35 mouse cellular contexts compared by ENCODE assay signal in genomic region chr15:12034317-12034716, GRCm38 (mm10). TPM values are rescaled to one million over a fixed set of nuclear protein-coding genes. Genes with fewer than 3 reads are reported as not detected.
DNase-seq lines count a peak whose midpoint lies in the region; ATAC-seq and TF ChIP-seq lines count a peak whose summit lies in the region.
"Had no signal": no experiment of that assay in that cellular context is flagged by ENCODE, and none has a peak within 500 bp of the region (broad histone marks: within the 10 kb centered on the region; RNA-seq: fewer than 3 reads in every experiment).

No protein-coding gene starts in this region.

- peak; percentile 11 for DNase-seq in forebrain, embryonic 11.5 days (ENCODE audit: low spot score)
- DNase-seq in MEL (ENCODE audit: low read depth, low spot score): peak; percentile 94
- DNase-seq in induced T-regulatory cell, adult 2 months (ENCODE audit: low read depth): peak; percentile 34
- DNase-seq in left cerebral cortex, adult 11 months (ENCODE audit: low spot score): no peak
- DNase-seq in kidney, postnatal 10 days: no peak
- no peak for DNase-seq in kidney, postnatal 25 days
- DNase-seq: adrenal gland, postnatal 14 days; cerebellum, adult 11 months; cerebellum, adult 9-11 months; gastrocnemius, postnatal 10 days; heart, postnatal 10 days; kidney, adult 11 months; kidney, postnatal 36 days; liver, embryonic 13.5 days; lung, adult 18-20 months; lung, postnatal 4 days; right cerebral cortex, postnatal 4 days; thymus, adult 18-20 months; thymus, postnatal 25 days had no signal

- no peak for TF ChIP-seq CTCF in MEL (IDR thresholded peaks at IDR 0.05 in 2 of 3, conservative IDR thresholded peaks at IDR 0.05 in 1 of 3; ENCODE audit: control insufficient read depth in 1 of 3, insufficient read depth in 1 of 3, low read depth in 2 of 3, low read length in 3 of 3, poor library complexity in 1 of 3, severe bottlenecking in 1 of 3)

- no peaks in the 10 kb centered on the region for H3K9me3 ChIP-seq in forebrain, embryonic 11.5 days (ENCODE audit: control insufficient read depth, low read length)
- H3K9me3 ChIP-seq in forebrain, embryonic 13.5 days (replicated peaks): 0 out of 2 replicates have a peak, but pooled peaks cover 4% of the 10 kb centered on the region
- H3K9me3 ChIP-seq in MEL (replicated peaks; ENCODE audit: insufficient read depth, low read length): no peaks in the 10 kb centered on the region
- H3K9me3 ChIP-seq: forebrain, embryonic 12.5 days; heart, embryonic 13.5 days; hindbrain, embryonic 12.5 days; limb, embryonic 15.5 days; liver, embryonic 13.5 days; neural tube, embryonic 12.5 days had no signal

- no peak for ATAC-seq in forebrain, embryonic 11.5 days (replicated peaks; ENCODE audit: low FRiP score)
- ATAC-seq in forebrain, embryonic 13.5 days: no peak
- peak; percentile 49 for ATAC-seq in monocyte, adult 5-6 weeks (replicated peaks; ENCODE audit: insufficient number of reproducible peaks, low FRiP score, low TSS enrichment, poor library complexity, severe bottlenecking)
- ATAC-seq: CD4-positive, CD25-positive, alpha-beta regulatory T cell, adult 4 months; inflammation-experienced regulatory T-cells, adult 6 months; lung, postnatal 0 days; midbrain, embryonic 16.5 days had no signal

- H3K27ac ChIP-seq in forebrain, embryonic 11.5 days (ENCODE audit: low read depth, low read length): no peak overlapping the region
- H3K27ac ChIP-seq in forebrain, embryonic 13.5 days: no peak overlapping the region
- peak overlapping the region; percentile 72 for H3K27ac ChIP-seq in MEL (ENCODE audit: control insufficient read depth, low read depth, low read length)
- H3K27ac ChIP-seq: forebrain, embryonic 12.5 days; heart, embryonic 13.5 days; hindbrain, embryonic 12.5 days; layer of hippocampus, adult 2 months; limb, embryonic 10.5 days; limb, embryonic 15.5 days; liver, embryonic 13.5 days; neural tube, embryonic 12.5 days had no signal

- TF ChIP-seq RAD21 in MEL (IDR thresholded peaks at IDR 0.05; ENCODE audit: low read depth, low read length): no peak

- no peaks in the 10 kb centered on the region for H3K36me3 ChIP-seq in forebrain, embryonic 11.5 days (ENCODE audit: control insufficient read depth, insufficient read depth, low read length)
- no peaks in the 10 kb centered on the region for H3K36me3 ChIP-seq in forebrain, embryonic 13.5 days (ENCODE audit: poor library complexity, severe bottlenecking)
- H3K36me3 ChIP-seq in MEL (ENCODE audit: control insufficient read depth in 1 of 2, insufficient read depth in 2 of 2, low read length in 2 of 2): peaks cover 0 to 20% of the 10 kb centered on the region in 2 experiments; a peak in 2 of 4 replicates
- H3K36me3 ChIP-seq: forebrain, embryonic 12.5 days; heart, embryonic 13.5 days; hindbrain, embryonic 12.5 days; limb, embryonic 10.5 days; limb, embryonic 15.5 days; liver, embryonic 13.5 days; neural tube, embryonic 12.5 days had no signal

- H3K27me3 ChIP-seq in forebrain, embryonic 11.5 days (ENCODE audit: control insufficient read depth, insufficient read depth, low read length): no peaks in the 10 kb centered on the region
- no peaks in the 10 kb centered on the region for H3K27me3 ChIP-seq in forebrain, embryonic 13.5 days
- H3K27me3 ChIP-seq in MEL (ENCODE audit: control insufficient read depth in 1 of 2, insufficient read depth in 2 of 2, low read length in 2 of 2): no peaks in the 10 kb centered on the region
- H3K27me3 ChIP-seq: forebrain, embryonic 12.5 days; heart, embryonic 13.5 days; hindbrain, embryonic 12.5 days; limb, embryonic 15.5 days; liver, embryonic 13.5 days; neural tube, embryonic 12.5 days had no signal

- 95% methylated on average over 4 of the region's 4 CpGs for WGBS in forebrain, embryonic 11.5 days
- 96% methylated on average over 4 of the region's 4 CpGs for WGBS in forebrain, embryonic 13.5 days

- no peaks in the 10 kb centered on the region; the same call in 1 of the 2 replicates for H3K79me2 ChIP-seq in MEL (ENCODE audit: control insufficient read depth, insufficient read depth, low read length, poor library complexity)

- H3K4me3 ChIP-seq in forebrain, embryonic 11.5 days (ENCODE audit: low read depth, low read length): no peak overlapping the region
- no peak overlapping the region for H3K4me3 ChIP-seq in forebrain, embryonic 13.5 days
- no peak overlapping the region for H3K4me3 ChIP-seq in MEL (ENCODE audit: control insufficient read depth in 1 of 2, insufficient read depth in 1 of 2, low read depth in 2 of 2, low read length in 2 of 2)
- H3K4me3 ChIP-seq: erythroblast, embryonic 14.5 days; forebrain, embryonic 12.5 days; heart, embryonic 13.5 days; hindbrain, embryonic 12.5 days; layer of hippocampus, adult 2 months; limb, embryonic 10.5 days; limb, embryonic 15.5 days; liver, embryonic 13.5 days; myocyte; neural tube, embryonic 12.5 days had no signal

- peak in 1 of 2 experiments; percentile 33; a peak in 1 of 4 replicates for TF ChIP-seq POLR2A in MEL (IDR thresholded peaks at IDR 0.05; ENCODE audit: control insufficient read depth in 1 of 2, insufficient read depth in 1 of 2, low read depth in 1 of 2, low read length in 2 of 2, poor library complexity in 1 of 2)

- peak; percentile 79 to 82 for TF ChIP-seq EP300 in MEL (IDR thresholded peaks at IDR 0.05; ENCODE audit: low read depth in 1 of 2, low read length in 2 of 2)

- no peak overlapping the region for H3K4me2 ChIP-seq in forebrain, embryonic 11.5 days (ENCODE audit: low read depth, low read length, severe bottlenecking)
- H3K4me2 ChIP-seq in forebrain, embryonic 13.5 days: no peak overlapping the region
- H3K4me2 ChIP-seq: forebrain, embryonic 12.5 days; heart, embryonic 13.5 days; hindbrain, embryonic 12.5 days; limb, embryonic 15.5 days; liver, embryonic 13.5 days; midbrain, embryonic 11.5 days; neural tube, embryonic 12.5 days had no signal

- H3K4me1 ChIP-seq in forebrain, embryonic 11.5 days (replicated peaks; ENCODE audit: control insufficient read depth, insufficient read depth, low read length): no peaks in the 10 kb centered on the region
- peaks cover 3% of the 10 kb centered on the region; the same call in 1 of the 2 replicates for H3K4me1 ChIP-seq in forebrain, embryonic 13.5 days
- H3K4me1 ChIP-seq in MEL (ENCODE audit: control insufficient read depth in 1 of 2, insufficient read depth in 2 of 2, low read length in 2 of 2): peaks cover 11 to 36% of the 10 kb centered on the region in 2 experiments

- no peak overlapping the region for H3K9ac ChIP-seq in forebrain, embryonic 11.5 days (ENCODE audit: low read length)
- no peak overlapping the region for H3K9ac ChIP-seq in forebrain, embryonic 13.5 days
- peak overlapping the region; percentile 22 for H3K9ac ChIP-seq in MEL (ENCODE audit: control insufficient read depth, low read depth, low read length, poor library complexity, severe bottlenecking)
- H3K9ac ChIP-seq: forebrain, embryonic 12.5 days; heart, embryonic 13.5 days; hindbrain, embryonic 12.5 days; limb, embryonic 15.5 days; liver, embryonic 13.5 days; neural tube, embryonic 12.5 days had no signal

TF ChIP-seq in MEL, 35 proteins besides CTCF, POLR2A, EP300 and RAD21:
- TF ChIP-seq ZKSCAN1 (IDR thresholded peaks at IDR 0.05; ENCODE audit: low read depth, low read length) (no peak), USF1 (IDR thresholded peaks at IDR 0.05; ENCODE audit: low read depth, low read length) (no peak), SIN3A (IDR thresholded peaks at IDR 0.05; ENCODE audit: low read length) (peak; percentile 78), TBP (IDR thresholded peaks at IDR 0.05; ENCODE audit: low read depth, low read length) (peak; percentile 50; the same call in 1 of the 2 replicates), ETS1 (IDR thresholded peaks at IDR 0.05; ENCODE audit: low read depth, low read length) (peak; percentile 95), TCF12 (IDR thresholded peaks at IDR 0.05; ENCODE audit: low read depth, low read length) (peak; percentile 56; the same call in 1 of the 2 replicates), MAZ (IDR thresholded peaks at IDR 0.05; ENCODE audit: low read depth, low read length) (peak; percentile 72; the same call in 1 of the 2 replicates), TAL1 (IDR thresholded peaks at IDR 0.05; ENCODE audit: low read length) (peak; percentile 76), GATA1 (IDR thresholded peaks at IDR 0.05; ENCODE audit: low read depth, low read length) (peak; percentile 91)

RNA-seq across cellular contexts. Expression of gene Sub1, which starts 37.5 kb away (rescaled TPM):
- polyA plus RNA-seq in forebrain, embryonic 11.5 days (2014; fragmentation: Nextera tagmentation; extraction: Ambion mirVana): 627 and 726 TPM in 2 replicates
- 555 and 645 TPM in 2 replicates for polyA plus RNA-seq in forebrain, embryonic 13.5 days (2015; fragmentation: Nextera tagmentation; extraction: Ambion mirVana)
- total RNA-seq in MEL (2012; rRNA removed): 369 and 372 TPM in 2 replicates
- polyA plus RNA-seq in MEL (2012; ENCODE audit: insufficient read depth in 1 of 2, insufficient read length in 2 of 2, low read depth in 1 of 2, low replicate concordance in 2 of 2, missing spikeins in 1 of 2): 100 to 1,000 TPM in 1 of 2 experiments, not detected in 1; 710 TPM
- total RNA-seq in monocyte, adult 5-6 weeks (2017): 663 to 950 TPM (median 750 TPM) in 3 replicates

Comparison
In these comparisons a context has a peak if more than half of its experiments do, and no peak if none do; other contexts are left out.
1. DNase-seq: peak in forebrain, embryonic 11.5 days (single experiment), MEL (single experiment) and induced T-regulatory cell, adult 2 months (single experiment); none in left cerebral cortex, adult 11 months (single experiment), kidney, postnatal 10 days (single experiment) and kidney, postnatal 25 days (0 of 2).